Mouse (Mus musculus): ENCODE data around the gene Cenpb. TPM values are rescaled to one million over a fixed set of nuclear protein-coding genes. Genes with fewer than 3 reads are reported as not detected.

Cenpb gene
- polyA plus RNA-seq, 1 experiment from 2014 or later = 13.2 TPM

GRCm38 (mm10) chr2:131209969-131210792 lies 30.3 kb upstream of the Cenpb start:
- Histone ChIP-seq H3K9ac (replicated peaks; ENCODE audit: low read depth) (peak overlapping the region; percentile 52), H3K36me3 (ENCODE audit: insufficient read depth, low read length) (no peaks in the 10 kb centered on the region), H3K27ac (ENCODE audit: low read length) (peak overlapping the region; percentile 98), H3K27me3 (replicated peaks; ENCODE audit: insufficient read depth, low read length) (no peaks in the 10 kb centered on the region), H3K9me3 (ENCODE audit: low read length) (no peaks in the 10 kb centered on the region), H3K4me1 (ENCODE audit: insufficient read depth, low read depth, low read length) (peaks cover 15% of the 10 kb centered on the region; the same call in 1 of the 2 replicates), H3K4me2 (replicated peaks; ENCODE audit: low read depth, low read length) (peak overlapping the region; percentile 68), H3K4me3 (ENCODE audit: low read depth, low read length) (peak overlapping the region; percentile 49)
- ATAC-seq (peak; percentile 98), DNase-seq (ENCODE audit: low spot score) (peak; percentile 98)
- TF ChIP-seq CTCF (IDR thresholded peaks at IDR 0.05) (peak; percentile 98), EP300 (IDR thresholded peaks at IDR 0.05) (no peak)
- WGBS = 2% methylated on average over 47 of the region's 50 CpGs

- H3K4me3 ChIP-seq (ENCODE audit: low read depth, low read length) = peak overlapping the region; percentile 49; the same call in 1 of the 2 replicates
- 74% methylated on average over 4 of the region's 4 CpGs for WGBS
- H3K4me1 ChIP-seq (ENCODE audit: insufficient read depth, low read depth, low read length) = peaks cover 22% of the 10 kb centered on the region; the same call in 1 of the 2 replicates
- TF ChIP-seq CTCF (IDR thresholded peaks at IDR 0.05) (no peak), EP300 (IDR thresholded peaks at IDR 0.05) (no peak)
- no peak overlapping the region for H3K9ac ChIP-seq (replicated peaks; ENCODE audit: low read depth)
- peak overlapping the region; percentile 98 for H3K27ac ChIP-seq (ENCODE audit: low read length)
- H3K27me3 ChIP-seq (replicated peaks; ENCODE audit: insufficient read depth, low read length) = no peaks in the 10 kb centered on the region
- DNase-seq (ENCODE audit: low spot score) (peak; percentile 41), ATAC-seq (no peak)
- no peaks in the 10 kb centered on the region for H3K9me3 ChIP-seq (ENCODE audit: low read length)
- H3K36me3 ChIP-seq (ENCODE audit: insufficient read depth, low read length) = no peaks in the 10 kb centered on the region
- H3K4me2 ChIP-seq (replicated peaks; ENCODE audit: low read depth, low read length) = peak overlapping the region; percentile 68; the same call in 1 of the 2 replicates
Observed at GRCm38 (mm10) chr2:131209125-131209795, 29.4 kb upstream of the Cenpb start.

GRCm38 (mm10) chr2:131208356-131208755 lies 28.5 kb upstream of the Cenpb start:
- Histone ChIP-seq H3K4me2 (replicated peaks; ENCODE audit: low read depth, low read length) (no peak overlapping the region), H3K9ac (replicated peaks; ENCODE audit: low read depth) (no peak overlapping the region), H3K27me3 (replicated peaks; ENCODE audit: insufficient read depth, low read length) (no peaks in the 10 kb centered on the region), H3K27ac (ENCODE audit: low read length) (no peak overlapping the region), H3K36me3 (ENCODE audit: insufficient read depth, low read length) (no peaks in the 10 kb centered on the region), H3K4me3 (ENCODE audit: low read depth, low read length) (no peak overlapping the region), H3K4me1 (ENCODE audit: insufficient read depth, low read depth, low read length) (peaks cover 22% of the 10 kb centered on the region; the same call in 1 of the 2 replicates), H3K9me3 (ENCODE audit: low read length) (no peaks in the 10 kb centered on the region)
- no peak for DNase-seq (ENCODE audit: low spot score)
- 76% methylated on average over 2 of the region's 2 CpGs for WGBS
- no peak for TF ChIP-seq EP300 (IDR thresholded peaks at IDR 0.05)
- TF ChIP-seq CTCF (IDR thresholded peaks at IDR 0.05) = no peak
- ATAC-seq = no peak

GRCm38 (mm10) chr2:131206778-131207177 lies 26.9 kb upstream of the Cenpb start, which contains the start of gene Ap5s1:
Gene Ap5s1, plus strand, starts transcription at chr2:131207078.
- ATAC-seq = no peak
- TF ChIP-seq CTCF (IDR thresholded peaks at IDR 0.05) = no peak
- TF ChIP-seq EP300 (IDR thresholded peaks at IDR 0.05) = no peak
- H3K27me3 ChIP-seq (replicated peaks; ENCODE audit: insufficient read depth, low read length) = no peaks in the 10 kb centered on the region
- no peak within 1 kb of the TSS for H3K4me3 ChIP-seq (ENCODE audit: low read depth, low read length)
- no peak for DNase-seq (ENCODE audit: low spot score)
- no peaks in the 10 kb centered on the region for H3K36me3 ChIP-seq (ENCODE audit: insufficient read depth, low read length)
- peaks cover 22% of the 10 kb centered on the region; the same call in 1 of the 2 replicates for H3K4me1 ChIP-seq (ENCODE audit: insufficient read depth, low read depth, low read length)
- no peak within 1 kb of the TSS for H3K27ac ChIP-seq (ENCODE audit: low read length)
- no peaks in the 10 kb centered on the region for H3K9me3 ChIP-seq (ENCODE audit: low read length)
- WGBS = 68% methylated on average over 4 of the region's 4 CpGs
- H3K4me2 ChIP-seq (replicated peaks; ENCODE audit: low read depth, low read length) = no peak within 1 kb of the TSS
- H3K9ac ChIP-seq (replicated peaks; ENCODE audit: low read depth) = no peak within 1 kb of the TSS

GRCm38 (mm10) chr2:131205521-131206182 lies 25.8 kb upstream of the Cenpb start:
- Histone ChIP-seq H3K4me2 (replicated peaks; ENCODE audit: low read depth, low read length) (no peak overlapping the region), H3K27me3 (replicated peaks; ENCODE audit: insufficient read depth, low read length) (no peaks in the 10 kb centered on the region), H3K4me3 (ENCODE audit: low read depth, low read length) (no peak overlapping the region), H3K36me3 (ENCODE audit: insufficient read depth, low read length) (no peaks in the 10 kb centered on the region), H3K9ac (replicated peaks; ENCODE audit: low read depth) (no peak overlapping the region), H3K9me3 (ENCODE audit: low read length) (no peaks in the 10 kb centered on the region), H3K27ac (ENCODE audit: low read length) (peak overlapping the region; percentile 93; the same call in 1 of the 2 replicates), H3K4me1 (ENCODE audit: insufficient read depth, low read depth, low read length) (peaks cover 18% of the 10 kb centered on the region; the same call in 1 of the 2 replicates)
- WGBS = 77% methylated on average over 8 of the region's 8 CpGs
- ATAC-seq (no peak), DNase-seq (ENCODE audit: low spot score) (no peak)
- TF ChIP-seq CTCF (IDR thresholded peaks at IDR 0.05) = no peak
- no peak for TF ChIP-seq EP300 (IDR thresholded peaks at IDR 0.05)

Measured in lung, postnatal 0 days (tissue).